Mouse (Mus musculus): ENCODE data around the gene Trnau1ap. TPM values are rescaled to one million over a fixed set of nuclear protein-coding genes. Genes with fewer than 3 reads are reported as not detected.

Gene Trnau1ap
- polyA plus RNA-seq, 1 experiment from 2014 or later = 84.1 TPM

DNA sequence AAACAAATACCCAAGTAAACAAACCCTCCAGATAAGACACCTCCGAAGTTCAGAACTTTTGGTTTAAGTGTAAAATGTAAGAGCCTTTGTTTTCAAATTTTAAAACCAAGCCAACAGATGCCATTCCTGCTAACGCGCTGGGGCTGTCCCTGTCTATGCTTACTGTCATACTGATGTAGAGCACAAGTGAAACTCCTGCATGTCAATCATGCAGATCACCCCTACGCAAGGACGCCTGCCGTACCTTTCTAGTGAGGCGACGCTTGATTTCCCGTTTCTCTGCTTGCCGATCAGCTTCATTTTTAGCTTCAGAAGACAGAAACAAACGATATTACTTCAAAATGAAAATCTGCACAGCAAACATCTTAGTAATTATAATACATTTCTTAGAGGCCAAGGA is 34.1 kb upstream of the Trnau1ap start:
- no peak for ATAC-seq
- Histone ChIP-seq H3K4me2 (replicated peaks; ENCODE audit: low read depth) (no peak overlapping the region), H3K9me3 (ENCODE audit: control insufficient read depth) (no peaks in the 10 kb centered on the region), H3K4me3 (ENCODE audit: low read depth, low read length) (no peak overlapping the region), H3K9ac (ENCODE audit: low read depth, low read length) (no peak overlapping the region), H3K36me3 (ENCODE audit: control insufficient read depth, insufficient read depth) (peaks cover 80% of the 10 kb centered on the region), H3K27me3 (replicated peaks; ENCODE audit: control insufficient read depth, insufficient read depth, low read length) (no peaks in the 10 kb centered on the region), H3K27ac (ENCODE audit: low read depth, low read length) (no peak overlapping the region), H3K4me1 (replicated peaks; ENCODE audit: control insufficient read depth, insufficient read depth, low read length) (no peaks in the 10 kb centered on the region)
- no peak for TF ChIP-seq CTCF (IDR thresholded peaks at IDR 0.05; ENCODE audit: low read depth)
- 96% methylated on average over 11 of the region's 11 CpGs for WGBS

- Histone ChIP-seq H3K36me3 (ENCODE audit: control insufficient read depth, insufficient read depth) (peaks cover 66% of the 10 kb centered on the region), H3K4me3 (ENCODE audit: low read depth, low read length) (no peak overlapping the region), H3K27me3 (replicated peaks; ENCODE audit: control insufficient read depth, insufficient read depth, low read length) (no peaks in the 10 kb centered on the region), H3K9me3 (ENCODE audit: control insufficient read depth) (no peaks in the 10 kb centered on the region), H3K9ac (ENCODE audit: low read depth, low read length) (no peak overlapping the region), H3K4me2 (replicated peaks; ENCODE audit: low read depth) (no peak overlapping the region), H3K27ac (ENCODE audit: low read depth, low read length) (no peak overlapping the region), H3K4me1 (replicated peaks; ENCODE audit: control insufficient read depth, insufficient read depth, low read length) (no peaks in the 10 kb centered on the region)
- 89% methylated on average over 4 of the region's 4 CpGs for WGBS
- TF ChIP-seq CTCF (IDR thresholded peaks at IDR 0.05; ENCODE audit: low read depth) = no peak
- ATAC-seq = no peak
Observed at GRCm38 (mm10) chr4:132359510-132359909, 30.2 kb upstream of the Trnau1ap start.

- Histone ChIP-seq H3K9ac (ENCODE audit: low read depth, low read length) (no peak overlapping the region), H3K4me1 (replicated peaks; ENCODE audit: control insufficient read depth, insufficient read depth, low read length) (no peaks in the 10 kb centered on the region), H3K9me3 (ENCODE audit: control insufficient read depth) (no peaks in the 10 kb centered on the region), H3K36me3 (ENCODE audit: control insufficient read depth, insufficient read depth) (peaks cover 43% of the 10 kb centered on the region), H3K4me3 (ENCODE audit: low read depth, low read length) (no peak overlapping the region), H3K27ac (ENCODE audit: low read depth, low read length) (no peak overlapping the region), H3K27me3 (replicated peaks; ENCODE audit: control insufficient read depth, insufficient read depth, low read length) (no peaks in the 10 kb centered on the region), H3K4me2 (replicated peaks; ENCODE audit: low read depth) (no peak overlapping the region)
- no peak for TF ChIP-seq CTCF (IDR thresholded peaks at IDR 0.05; ENCODE audit: low read depth)
- peak; percentile 46 for ATAC-seq
- WGBS = 28% methylated on average over 12 of the region's 12 CpGs
Observed at GRCm38 (mm10) chr4:132356170-132356569, 26.8 kb upstream of the Trnau1ap start.

GRCm38 (mm10) chr4:132355403-132355802 is 26.1 kb upstream of the Trnau1ap start:
- Histone ChIP-seq H3K4me1 (replicated peaks; ENCODE audit: control insufficient read depth, insufficient read depth, low read length) (no peaks in the 10 kb centered on the region), H3K9ac (ENCODE audit: low read depth, low read length) (no peak overlapping the region), H3K9me3 (ENCODE audit: control insufficient read depth) (no peaks in the 10 kb centered on the region), H3K4me3 (ENCODE audit: low read depth, low read length) (no peak overlapping the region), H3K36me3 (ENCODE audit: control insufficient read depth, insufficient read depth) (peaks cover 40% of the 10 kb centered on the region), H3K27me3 (replicated peaks; ENCODE audit: control insufficient read depth, insufficient read depth, low read length) (no peaks in the 10 kb centered on the region), H3K27ac (ENCODE audit: low read depth, low read length) (no peak overlapping the region), H3K4me2 (replicated peaks; ENCODE audit: low read depth) (no peak overlapping the region)
- WGBS = 92% methylated on average over 3 of the region's 3 CpGs
- no peak for TF ChIP-seq CTCF (IDR thresholded peaks at IDR 0.05; ENCODE audit: low read depth)
- ATAC-seq = no peak

GRCm38 (mm10) chr4:132354571-132354970 is 25.2 kb upstream of the Trnau1ap start:
- 69% methylated on average over 4 of the region's 4 CpGs for WGBS

DNA sequence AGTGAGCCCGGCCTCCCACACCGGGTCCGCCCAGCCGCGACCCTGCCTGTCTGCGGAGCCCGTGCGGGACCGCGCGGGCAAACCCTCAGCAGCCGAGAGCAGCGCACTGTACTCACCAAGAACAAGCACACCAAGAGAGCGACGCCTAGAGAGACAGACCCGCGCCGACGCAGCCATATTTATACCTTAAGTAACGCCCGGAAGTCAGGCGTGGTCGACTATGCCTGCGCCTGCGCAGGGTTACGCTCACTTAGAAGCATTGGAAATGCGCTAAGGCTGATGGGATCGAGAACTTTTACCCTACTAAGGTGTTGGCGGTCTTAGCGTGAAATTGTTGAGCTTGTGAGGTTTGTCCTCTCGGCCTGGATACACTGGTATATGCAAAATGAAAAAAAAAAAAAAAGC is 24.1 kb upstream of the Trnau1ap start, which contains the start of gene Rcc1:
Rcc1 (minus strand) TSS at position 125 of the 405 bp plus-strand sequence.
- H3K36me3 ChIP-seq (ENCODE audit: control insufficient read depth, insufficient read depth) = peaks cover 22% of the 10 kb centered on the region
- H3K9me3 ChIP-seq (ENCODE audit: control insufficient read depth) = no peaks in the 10 kb centered on the region
- peak; percentile 48 for TF ChIP-seq CTCF (IDR thresholded peaks at IDR 0.05; ENCODE audit: low read depth)
- no peaks in the 10 kb centered on the region for H3K4me1 ChIP-seq (replicated peaks; ENCODE audit: control insufficient read depth, insufficient read depth, low read length)
- peak within 1 kb of the TSS; percentile 70 for H3K4me2 ChIP-seq (replicated peaks; ENCODE audit: low read depth)
- WGBS = under 1% methylated on average over 31 of the region's 31 CpGs
- H3K27ac ChIP-seq (ENCODE audit: low read depth, low read length) = peak within 1 kb of the TSS; percentile 92
- no peaks in the 10 kb centered on the region for H3K27me3 ChIP-seq (replicated peaks; ENCODE audit: control insufficient read depth, insufficient read depth, low read length)
- H3K9ac ChIP-seq (ENCODE audit: low read depth, low read length) = peak within 1 kb of the TSS; percentile 76
- peak within 1 kb of the TSS; percentile 64 for H3K4me3 ChIP-seq (ENCODE audit: low read depth, low read length)
- ATAC-seq = peak; percentile 82

More at GRCm38 (mm10) chr4:132354571-132354970, 25.2 kb upstream of the Trnau1ap start:
- ATAC-seq = peak; percentile 39; the same call in 1 of the 2 replicates
- Histone ChIP-seq H3K36me3 (ENCODE audit: control insufficient read depth, insufficient read depth) (peaks cover 31% of the 10 kb centered on the region), H3K4me3 (ENCODE audit: low read depth, low read length) (no peak overlapping the region), H3K27ac (ENCODE audit: low read depth, low read length) (no peak overlapping the region; the same call in 1 of the 2 replicates), H3K9me3 (ENCODE audit: control insufficient read depth) (no peaks in the 10 kb centered on the region), H3K9ac (ENCODE audit: low read depth, low read length) (no peak overlapping the region), H3K4me2 (replicated peaks; ENCODE audit: low read depth) (no peak overlapping the region), H3K27me3 (replicated peaks; ENCODE audit: control insufficient read depth, insufficient read depth, low read length) (no peaks in the 10 kb centered on the region), H3K4me1 (replicated peaks; ENCODE audit: control insufficient read depth, insufficient read depth, low read length) (no peaks in the 10 kb centered on the region)
- no peak for TF ChIP-seq CTCF (IDR thresholded peaks at IDR 0.05; ENCODE audit: low read depth)

GRCm38 (mm10) chr4:132352739-132353138 is 23.4 kb upstream of the Trnau1ap start:
- under 1% methylated on average over 14 of the region's 14 CpGs for WGBS
- H3K9ac ChIP-seq (ENCODE audit: low read depth, low read length) = peak overlapping the region; percentile 76
- no peak for ATAC-seq
- peaks cover 15% of the 10 kb centered on the region for H3K36me3 ChIP-seq (ENCODE audit: control insufficient read depth, insufficient read depth)
- H3K4me2 ChIP-seq (replicated peaks; ENCODE audit: low read depth) = peak overlapping the region; percentile 70
- H3K27ac ChIP-seq (ENCODE audit: low read depth, low read length) = peak overlapping the region; percentile 92
- no peaks in the 10 kb centered on the region for H3K4me1 ChIP-seq (replicated peaks; ENCODE audit: control insufficient read depth, insufficient read depth, low read length)
- peak overlapping the region; percentile 64 for H3K4me3 ChIP-seq (ENCODE audit: low read depth, low read length)
- H3K9me3 ChIP-seq (ENCODE audit: control insufficient read depth) = no peaks in the 10 kb centered on the region
- H3K27me3 ChIP-seq (replicated peaks; ENCODE audit: control insufficient read depth, insufficient read depth, low read length) = no peaks in the 10 kb centered on the region
- TF ChIP-seq CTCF (IDR thresholded peaks at IDR 0.05; ENCODE audit: low read depth) = no peak; the same call in none of the 2 replicates
